Mouse (Mus musculus) splenic B cell, adult 2 months (primary cell): ENCODE measurements at regions not wholly inside any gene's neighbourhood (a gene's known extent, or its start where the extent isn't known, plus 50 kb on each side); places are given as distances from the start of the nearest gene placed in this dataset.
"Not testable (repeated sequence)": the region's sequence is repeated elsewhere in the genome, so short reads cannot be mapped to it uniquely, and the experiment has no call there.

ENCODE experiments used
- DNase-seq: peaks from one replicate; pipeline ENCODE4 v3.0.0-alpha.2; 2011; ENCODE audit warnings: low read depth, low spot score
- H3K27me3 ChIP-seq: 2 replicates; pipeline ENCODE4 v1.6.1; 2012; ENCODE audit warnings: mild to moderate bottlenecking, low read length, moderate library complexity, mixed read lengths; ENCODE audit not compliant: control insufficient read depth, poor library complexity, insufficient read depth, severe bottlenecking
- H3K36me3 ChIP-seq: 2 replicates; pipeline ENCODE4 v1.6.1; 2012; ENCODE audit warnings: mild to moderate bottlenecking, low read length, moderate library complexity, mixed read lengths; ENCODE audit not compliant: control insufficient read depth, poor library complexity, insufficient read depth, severe bottlenecking

DNA sequence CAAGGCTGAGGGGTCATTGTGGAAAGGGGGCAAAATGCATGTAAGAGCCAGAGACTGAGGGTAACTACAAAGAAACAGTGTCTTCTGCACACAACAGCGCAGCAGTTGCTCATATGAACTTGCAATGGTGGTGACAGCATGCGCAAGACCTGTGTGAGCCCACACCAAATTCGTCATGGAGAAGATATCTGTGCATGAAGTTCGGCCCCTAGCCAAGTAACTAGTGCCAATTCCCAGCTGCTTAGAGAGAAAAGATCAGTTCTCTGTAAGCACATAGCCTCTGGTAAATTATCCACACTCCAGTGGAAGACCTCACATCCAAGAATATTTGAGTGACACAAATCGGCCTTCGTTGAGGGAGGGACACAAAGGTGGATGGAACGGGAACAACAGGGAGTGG, 182.7 kb upstream of the G2e3 start:
- H3K27me3 ChIP-seq, result no peaks in the 10 kb centered on the region
- DNase-seq, result no peak
- no peaks in the 10 kb centered on the region for H3K36me3 ChIP-seq

DNA sequence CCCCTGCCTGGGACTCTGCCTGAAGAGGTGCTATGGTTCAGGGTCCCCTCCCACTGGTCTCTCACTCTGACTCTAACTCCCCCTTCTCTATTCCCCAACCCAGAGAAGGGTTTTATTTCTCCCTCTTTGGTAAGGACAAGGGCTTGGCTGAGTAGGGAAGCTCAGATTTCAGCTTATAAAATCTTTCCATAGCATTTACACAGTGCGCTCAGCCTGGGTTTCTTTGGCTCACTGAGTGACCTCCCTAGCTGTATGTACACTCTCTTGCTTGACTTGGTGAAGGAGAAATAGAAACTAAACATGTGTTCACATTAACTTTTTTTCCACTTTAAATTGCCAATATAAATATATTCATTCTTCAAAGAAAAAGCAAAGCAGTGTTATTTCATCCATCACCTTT, 186.9 kb upstream of the G2e3 start:
- H3K36me3 ChIP-seq, result no peaks in the 10 kb centered on the region
- DNase-seq, result no peak
- no peaks in the 10 kb centered on the region for H3K27me3 ChIP-seq

DNA sequence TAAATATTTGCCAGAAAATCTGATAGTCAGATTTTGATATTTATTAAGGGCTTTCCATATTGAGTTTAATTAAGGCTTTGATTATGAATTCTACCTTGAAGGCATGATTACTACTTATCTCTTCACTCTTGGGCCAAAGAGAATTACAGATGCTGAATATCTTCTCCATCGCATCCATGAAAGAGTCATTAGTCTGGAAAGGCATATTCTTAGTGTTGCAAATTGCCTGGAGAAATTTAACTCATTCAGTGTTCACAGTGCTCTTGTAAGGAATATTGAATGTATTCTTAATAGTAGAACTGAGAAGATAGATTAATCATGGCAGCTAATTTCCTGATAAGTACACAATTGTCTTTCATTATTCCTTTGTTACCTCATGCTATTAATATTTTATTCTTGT, 187.7 kb upstream of the G2e3 start:
- Histone ChIP-seq H3K36me3 (no peaks in the 10 kb centered on the region), H3K27me3 (no peaks in the 10 kb centered on the region)
- no peak for DNase-seq

GRCm38 (mm10) chr12:51147963-51148362, 199.9 kb upstream of the G2e3 start:
- DNase-seq, result no peak
- no peaks in the 10 kb centered on the region for H3K36me3 ChIP-seq
- H3K27me3 ChIP-seq, result no peaks in the 10 kb centered on the region

GRCm38 (mm10) chr12:51143840-51144239, 204.0 kb upstream of the G2e3 start:
- Histone ChIP-seq H3K27me3 (no peaks in the 10 kb centered on the region), H3K36me3 (no peaks in the 10 kb centered on the region)
- DNase-seq, result no peak

DNA sequence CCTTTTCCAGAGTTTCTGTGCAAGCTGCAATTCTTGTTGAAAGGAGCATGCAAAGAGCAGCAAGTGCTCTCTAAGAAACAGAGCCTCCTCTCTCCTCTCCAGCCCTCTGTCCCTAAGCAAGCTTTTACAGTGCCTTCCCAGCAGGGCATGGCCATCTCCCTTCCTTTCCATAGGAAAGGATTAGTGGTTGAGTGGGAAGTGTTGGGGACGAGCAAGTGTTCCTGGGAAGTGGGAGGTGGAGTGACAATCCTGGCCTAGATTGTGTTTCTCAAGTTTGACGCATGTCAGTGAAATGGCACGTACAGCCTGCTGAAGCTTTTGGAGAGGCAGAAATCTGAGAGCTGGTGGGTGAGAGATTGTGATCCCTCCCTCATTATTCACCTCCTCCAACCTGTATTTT, 204.7 kb upstream of the G2e3 start:
- no peak for DNase-seq
- no peaks in the 10 kb centered on the region for H3K27me3 ChIP-seq
- H3K36me3 ChIP-seq, result no peaks in the 10 kb centered on the region

GRCm38 (mm10) chr12:51133676-51134075, 214.2 kb upstream of the G2e3 start:
- H3K27me3 ChIP-seq, H3K36me3 ChIP-seq, DNase-seq: not testable (repeated sequence)

DNA sequence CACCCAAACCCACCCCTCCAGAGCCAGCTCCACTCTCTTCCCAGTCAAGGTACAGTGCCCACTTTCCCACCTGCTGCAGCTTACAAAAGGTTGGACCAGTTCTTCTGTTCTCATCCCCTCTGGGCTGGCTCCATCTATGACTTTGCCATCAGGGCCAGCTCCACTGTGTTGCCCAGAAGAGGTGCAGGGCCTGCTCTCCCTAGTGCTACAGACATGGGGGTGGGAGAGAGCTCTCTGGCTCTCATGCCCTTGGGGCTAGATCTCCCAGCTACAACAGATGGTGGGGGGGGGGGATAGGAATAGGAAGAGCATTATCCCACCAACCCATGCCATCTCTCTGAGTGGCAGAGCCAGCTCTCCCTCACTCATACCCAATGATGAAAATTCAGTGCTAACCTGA, 219.6 kb upstream of the G2e3 start:
- no peaks in the 10 kb centered on the region for H3K27me3 ChIP-seq
- no peaks in the 10 kb centered on the region for H3K36me3 ChIP-seq
- no peak for DNase-seq

DNA sequence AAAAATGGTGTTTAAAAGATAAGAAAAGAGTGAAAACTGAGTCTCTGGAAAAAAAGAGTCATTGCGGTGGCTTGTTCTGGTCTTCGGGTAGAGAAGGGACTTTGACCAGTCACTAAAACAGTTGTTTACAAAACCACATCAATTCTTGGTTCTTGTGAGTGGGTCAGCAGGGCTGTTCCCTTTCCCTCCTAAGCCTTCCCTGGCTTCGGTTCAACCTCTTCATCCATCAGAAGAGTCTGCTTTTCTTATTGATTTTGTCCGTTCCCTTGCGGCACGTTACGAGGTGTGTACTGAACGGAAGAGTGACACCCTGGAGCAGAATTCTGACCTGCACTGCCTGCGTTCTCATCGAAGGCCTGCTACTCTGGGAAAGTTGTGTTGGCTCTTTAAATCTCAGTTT, 229.1 kb upstream of the G2e3 start:
- no peak for DNase-seq
- Histone ChIP-seq H3K27me3 (no peaks in the 10 kb centered on the region), H3K36me3 (no peaks in the 10 kb centered on the region)

GRCm38 (mm10) chr12:51118021-51118694, 229.7 kb upstream of the G2e3 start:
- DNase-seq, result no peak
- H3K27me3 ChIP-seq, result no peaks in the 10 kb centered on the region
- H3K36me3 ChIP-seq, result no peaks in the 10 kb centered on the region

GRCm38 (mm10) chr12:51117436-51118020, 230.3 kb upstream of the G2e3 start:
- no peak for DNase-seq
- Histone ChIP-seq H3K27me3 (no peaks in the 10 kb centered on the region), H3K36me3 (no peaks in the 10 kb centered on the region)

DNA sequence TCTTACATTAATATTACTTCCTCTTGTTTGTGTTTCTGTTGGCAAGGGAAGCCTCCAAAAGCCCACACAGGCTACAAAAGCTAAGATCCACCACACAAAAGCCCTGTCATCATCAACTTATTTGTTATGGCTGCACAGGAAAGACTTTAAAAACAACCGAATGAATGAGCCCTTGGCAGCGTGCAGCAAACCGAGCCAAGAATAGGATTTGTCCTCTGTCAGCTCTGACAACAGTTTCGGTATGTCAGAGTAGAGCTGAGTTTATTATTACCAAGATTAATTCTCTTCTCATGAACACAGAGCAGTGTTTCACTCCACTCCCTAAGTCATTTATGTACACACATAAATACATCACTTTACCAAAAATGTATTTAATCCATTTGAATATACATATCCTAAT, 236.1 kb upstream of the G2e3 start:
- Histone ChIP-seq H3K27me3 (no peaks in the 10 kb centered on the region), H3K36me3 (no peaks in the 10 kb centered on the region)
- no peak for DNase-seq

DNA sequence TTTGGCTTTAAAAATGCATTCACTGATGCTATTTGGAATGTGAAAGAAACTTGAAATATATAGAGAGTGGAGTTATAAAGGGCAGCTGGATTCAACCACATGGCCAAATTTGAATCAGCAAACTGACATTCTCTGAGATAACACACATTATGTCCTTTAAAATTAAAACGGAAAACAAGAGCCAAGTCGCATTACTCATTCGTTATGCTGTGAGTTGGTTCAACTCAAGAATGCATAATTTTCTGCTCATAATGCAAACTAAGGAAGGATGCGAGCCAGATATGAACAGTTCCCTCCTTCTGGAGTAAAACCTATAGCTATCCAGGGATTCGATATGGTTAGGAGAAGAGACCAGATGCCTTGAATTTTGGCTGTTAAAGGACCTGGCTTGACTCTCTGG, 239.8 kb upstream of the G2e3 start:
- no peak for DNase-seq
- H3K27me3 ChIP-seq, result no peaks in the 10 kb centered on the region
- no peaks in the 10 kb centered on the region for H3K36me3 ChIP-seq

DNA sequence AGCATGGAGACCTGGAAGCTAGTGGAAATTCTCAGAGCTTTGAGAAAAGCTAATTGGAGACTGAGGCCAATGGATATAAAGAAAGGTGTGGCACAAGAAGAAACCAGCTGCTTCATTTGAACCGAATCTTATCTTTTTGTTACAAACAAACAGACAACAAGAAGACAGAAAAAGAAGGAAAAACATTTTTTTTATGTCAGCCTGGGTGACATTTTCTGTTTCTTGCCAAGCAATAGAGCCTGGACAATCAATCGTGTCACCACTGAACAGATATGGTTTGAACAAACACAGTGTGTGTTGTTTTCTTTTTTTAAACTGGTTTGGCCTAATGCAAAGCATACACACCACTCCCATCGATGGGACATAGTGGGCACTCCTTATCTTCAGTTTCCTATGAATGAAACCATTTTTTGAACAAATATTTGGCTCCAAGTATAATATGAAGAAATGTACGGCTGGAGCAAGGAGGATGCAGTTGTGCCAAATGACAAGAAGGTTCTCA, 244.3 kb upstream of the G2e3 start:
- DNase-seq, result no peak
- Histone ChIP-seq H3K27me3 (no peaks in the 10 kb centered on the region), H3K36me3 (no peaks in the 10 kb centered on the region)

GRCm38 (mm10) chr12:51101636-51102035, 246.2 kb upstream of the G2e3 start:
- Histone ChIP-seq H3K27me3 (no peaks in the 10 kb centered on the region), H3K36me3 (no peaks in the 10 kb centered on the region)
- DNase-seq, result no peak

DNA sequence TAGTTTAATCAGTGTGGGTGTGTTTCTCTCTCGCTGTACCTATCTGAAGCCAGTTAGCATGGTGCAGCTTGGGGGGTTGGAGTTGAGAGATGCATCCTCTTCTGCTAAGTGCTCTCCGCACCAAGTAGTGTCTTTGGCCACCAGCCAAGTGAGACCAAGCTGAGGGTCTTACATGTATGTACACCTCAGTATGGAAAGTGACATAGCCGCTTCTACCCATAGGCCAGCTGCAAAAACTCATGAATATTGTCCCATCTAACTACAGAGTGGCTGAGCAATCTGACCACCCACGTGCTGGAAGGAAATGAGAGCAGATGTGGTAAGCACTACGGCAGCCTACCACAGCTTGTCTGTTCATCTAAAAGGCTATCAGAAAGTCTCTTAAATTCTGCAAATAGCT, 247.0 kb upstream of the G2e3 start:
- H3K36me3 ChIP-seq, result no peaks in the 10 kb centered on the region
- no peaks in the 10 kb centered on the region for H3K27me3 ChIP-seq
- no peak for DNase-seq
